Mouse (Mus musculus): ENCODE results near the gene Icos. TPM values are rescaled to one million over a fixed set of nuclear protein-coding genes. Genes with fewer than 3 reads are reported as not detected.

The Icos gene
- not detected for total RNA-seq (2022)

DNA sequence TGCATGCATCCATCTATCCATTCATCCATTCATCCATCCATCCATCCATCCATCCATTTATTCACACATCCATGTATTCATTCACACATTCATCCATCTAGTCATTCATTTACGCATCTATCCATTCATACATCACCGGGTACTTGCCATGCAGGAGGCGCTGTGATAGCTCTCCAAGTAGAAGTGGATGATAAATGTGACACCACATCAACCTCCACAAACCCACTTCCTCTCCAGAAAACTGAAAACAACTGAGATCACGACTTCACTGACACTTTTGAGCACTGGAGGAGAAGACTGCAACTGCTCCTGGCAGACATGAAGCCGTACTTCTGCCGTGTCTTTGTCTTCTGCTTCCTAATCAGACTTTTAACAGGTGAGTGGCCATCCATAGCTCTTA, at the start of gene Icos:
Icos (plus strand) TSS at position 287 of the 400 bp plus-strand sequence.
- DNase-seq (ENCODE audit: low spot score in 2 of 2): no peak

DNA sequence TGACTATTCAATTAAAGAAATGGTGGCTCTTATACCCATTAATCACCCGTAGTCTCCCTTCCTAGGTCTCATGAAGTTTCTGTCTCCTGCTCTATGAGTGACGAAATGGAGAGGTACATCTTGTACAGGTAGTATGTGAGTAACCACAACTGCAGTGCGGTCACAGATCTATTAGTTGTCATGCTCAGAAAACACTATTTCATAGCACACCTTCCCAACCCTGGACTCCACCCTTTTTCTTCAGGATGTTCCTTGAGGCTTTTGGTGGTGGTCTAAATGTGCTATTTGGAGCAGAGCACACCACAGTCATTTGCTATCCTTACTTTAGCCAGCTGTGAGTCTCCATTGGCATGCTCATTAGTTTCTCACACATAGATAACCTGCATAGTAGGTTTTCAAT, 48.7 kb upstream of the Icos start:
- no peak for DNase-seq (ENCODE audit: low spot score in 2 of 2)

DNA sequence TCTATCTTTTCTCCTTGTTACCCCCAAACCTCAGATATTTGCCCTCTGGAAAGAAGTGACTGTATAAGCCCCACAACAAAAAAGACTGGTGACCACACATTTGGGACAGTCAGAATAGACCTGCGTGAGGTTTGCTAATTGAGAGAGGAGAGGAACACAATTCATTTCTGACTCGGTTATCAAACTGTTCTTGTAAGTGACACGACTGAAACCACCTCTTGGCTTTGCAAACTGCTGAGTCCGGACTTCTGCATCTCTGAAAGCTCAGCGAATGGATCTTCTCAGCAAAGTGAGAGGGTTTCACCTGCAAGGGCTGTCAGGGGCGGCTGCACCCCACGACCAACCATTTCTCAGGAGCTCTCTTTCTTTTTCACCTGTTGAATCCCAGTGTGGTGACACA, 47.3 kb upstream of the Icos start:
- DNase-seq (ENCODE audit: low spot score in 2 of 2): no peak

DNA sequence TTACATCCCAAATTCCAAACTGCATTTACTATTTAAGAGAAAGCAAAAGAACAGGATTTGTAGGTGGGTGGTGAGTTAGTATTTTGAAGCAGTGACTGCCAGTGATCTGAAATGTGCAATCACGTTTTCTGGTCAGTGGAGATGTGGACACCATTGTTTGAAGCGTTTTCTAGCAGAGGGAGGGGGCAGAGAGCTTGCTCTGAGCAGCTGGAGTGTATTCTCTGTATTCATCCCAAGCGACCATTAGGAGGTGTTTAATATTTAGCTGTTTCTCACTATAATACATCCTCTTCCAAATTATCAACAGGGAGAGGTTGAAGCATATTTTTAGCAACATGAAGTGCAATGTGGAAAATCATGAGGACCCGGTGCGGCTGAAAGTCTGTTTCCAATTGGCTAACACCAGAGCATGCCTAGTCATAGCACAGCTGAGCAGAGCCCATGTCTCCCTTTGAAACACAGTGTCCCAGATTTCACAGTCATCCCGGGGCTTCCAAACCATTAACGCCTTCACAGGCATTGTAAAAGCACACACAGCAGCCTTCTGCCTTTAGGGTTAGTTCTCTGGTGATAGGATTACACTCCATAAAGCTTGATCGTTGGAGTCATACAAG, 41.7 kb upstream of the Icos start:
- DNase-seq (ENCODE audit: low spot score in 2 of 2): peak in 1 of 2 experiments; percentile 19

DNA sequence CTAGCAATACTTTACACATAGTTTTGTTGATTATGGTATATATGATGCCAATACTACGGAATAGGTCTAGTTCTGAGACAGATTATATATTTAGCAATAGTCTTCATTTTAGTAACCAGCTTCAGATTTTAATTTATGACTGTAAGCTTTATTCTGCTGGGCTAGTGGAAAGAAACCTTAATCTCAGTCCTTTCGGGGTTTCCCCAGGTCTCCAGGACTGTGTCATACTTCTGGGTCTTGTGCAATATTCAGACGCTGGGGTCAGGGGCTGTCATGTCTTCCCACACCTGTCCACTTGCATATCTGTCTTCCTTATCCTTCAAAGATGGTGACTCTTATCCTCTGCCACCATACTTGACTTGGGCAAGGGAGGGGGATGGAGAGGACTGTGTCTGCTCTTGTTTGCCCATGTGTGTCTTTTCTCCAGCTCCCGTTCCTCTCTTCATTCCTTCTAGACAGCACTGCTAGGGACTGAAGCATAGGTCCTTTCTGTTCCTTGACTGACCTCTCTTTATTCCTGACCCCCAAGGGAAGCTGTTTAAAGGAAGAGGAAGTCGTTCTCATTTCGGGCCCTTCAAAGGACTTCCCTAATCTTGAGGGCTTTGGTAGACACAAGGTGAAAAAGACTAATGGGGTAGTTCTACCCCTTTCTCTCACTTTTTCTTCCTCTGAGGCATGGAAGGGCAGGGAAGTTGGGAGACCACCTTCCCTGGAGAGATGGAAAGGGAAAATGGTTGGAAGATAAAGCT, 40.6 kb upstream of the Icos start:
- DNase-seq (ENCODE audit: low spot score in 2 of 2): no peak

DNA sequence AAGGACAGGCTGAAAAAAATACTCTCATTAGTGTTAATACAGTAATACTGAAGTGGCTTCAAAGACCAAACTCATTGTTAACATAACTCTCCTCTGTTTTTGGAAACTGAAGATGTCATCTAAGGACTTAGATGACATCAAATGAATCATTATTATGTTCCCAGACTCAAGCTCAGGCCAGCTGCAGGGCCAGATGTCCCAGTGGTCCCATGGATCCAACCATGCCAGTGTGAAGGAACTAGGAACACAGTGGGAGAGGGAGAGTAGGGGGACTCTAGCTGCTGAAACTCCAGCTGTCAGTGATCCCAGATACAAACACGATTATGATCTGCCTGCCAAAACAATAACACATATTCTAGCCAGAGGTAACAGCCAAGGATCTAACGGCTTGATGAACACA, 39.5 kb upstream of the Icos start:
- no peak for DNase-seq (ENCODE audit: low spot score in 2 of 2)

DNA sequence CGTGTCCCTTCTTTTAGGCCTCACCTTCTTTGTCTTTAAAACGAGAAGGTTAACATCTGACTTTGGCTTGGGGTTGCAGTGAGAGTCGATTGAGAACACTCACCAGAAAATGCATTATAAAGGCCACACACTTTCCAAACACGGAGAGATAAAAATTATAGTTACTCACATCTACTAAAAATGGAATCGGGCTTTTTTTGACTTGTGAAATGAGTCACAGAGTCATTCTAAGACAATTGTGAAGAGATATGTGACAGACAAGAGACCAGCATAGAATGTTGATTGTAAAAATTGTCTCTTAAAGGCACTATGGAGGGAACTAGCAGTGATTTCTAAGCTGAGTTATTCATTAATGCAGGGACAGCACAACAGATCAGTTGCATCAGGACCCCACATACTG, 38.8 kb upstream of the Icos start:
- DNase-seq (ENCODE audit: low spot score in 2 of 2): no peak

DNA sequence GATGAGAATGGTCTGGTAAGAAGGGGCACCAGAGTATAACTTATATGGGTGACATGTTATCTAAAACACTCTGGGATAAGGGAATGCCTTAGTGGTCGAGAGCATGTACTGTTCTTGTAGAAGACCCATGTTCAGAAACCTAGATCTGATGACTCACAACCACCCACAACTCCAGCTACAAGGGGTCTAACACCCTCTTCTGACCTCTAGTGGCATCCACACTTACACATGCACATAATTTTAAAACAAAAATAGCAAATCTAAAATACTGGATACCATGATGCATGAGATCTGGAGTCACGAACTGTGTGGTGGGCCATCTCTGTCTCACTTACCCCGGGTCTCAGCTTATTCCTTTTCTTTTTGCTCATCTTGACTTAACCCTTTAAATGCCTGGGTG, 37.7 kb upstream of the Icos start:
- DNase-seq (ENCODE audit: low spot score in 2 of 2): no peak

DNA sequence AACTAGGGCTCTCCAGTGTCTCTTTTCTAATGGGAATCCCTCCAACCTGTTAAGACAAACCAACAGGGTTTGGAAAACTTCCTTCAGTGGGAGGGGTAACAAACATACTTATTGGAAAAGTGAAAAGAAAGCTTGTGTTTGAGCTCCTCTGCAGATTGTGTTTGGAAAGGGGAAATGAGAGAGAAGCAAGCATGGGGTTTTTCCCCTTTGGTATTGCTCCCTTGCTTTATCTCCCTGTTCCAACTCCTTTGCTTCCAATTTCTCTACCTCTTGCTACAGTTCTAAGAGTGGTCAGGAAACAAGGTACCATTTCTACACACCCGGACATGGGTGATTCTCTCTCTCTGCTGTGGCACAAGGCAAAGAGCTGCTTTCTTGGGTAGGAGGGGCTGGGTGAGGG, 37.1 kb upstream of the Icos start:
- no peak for DNase-seq (ENCODE audit: low spot score in 2 of 2)

DNA sequence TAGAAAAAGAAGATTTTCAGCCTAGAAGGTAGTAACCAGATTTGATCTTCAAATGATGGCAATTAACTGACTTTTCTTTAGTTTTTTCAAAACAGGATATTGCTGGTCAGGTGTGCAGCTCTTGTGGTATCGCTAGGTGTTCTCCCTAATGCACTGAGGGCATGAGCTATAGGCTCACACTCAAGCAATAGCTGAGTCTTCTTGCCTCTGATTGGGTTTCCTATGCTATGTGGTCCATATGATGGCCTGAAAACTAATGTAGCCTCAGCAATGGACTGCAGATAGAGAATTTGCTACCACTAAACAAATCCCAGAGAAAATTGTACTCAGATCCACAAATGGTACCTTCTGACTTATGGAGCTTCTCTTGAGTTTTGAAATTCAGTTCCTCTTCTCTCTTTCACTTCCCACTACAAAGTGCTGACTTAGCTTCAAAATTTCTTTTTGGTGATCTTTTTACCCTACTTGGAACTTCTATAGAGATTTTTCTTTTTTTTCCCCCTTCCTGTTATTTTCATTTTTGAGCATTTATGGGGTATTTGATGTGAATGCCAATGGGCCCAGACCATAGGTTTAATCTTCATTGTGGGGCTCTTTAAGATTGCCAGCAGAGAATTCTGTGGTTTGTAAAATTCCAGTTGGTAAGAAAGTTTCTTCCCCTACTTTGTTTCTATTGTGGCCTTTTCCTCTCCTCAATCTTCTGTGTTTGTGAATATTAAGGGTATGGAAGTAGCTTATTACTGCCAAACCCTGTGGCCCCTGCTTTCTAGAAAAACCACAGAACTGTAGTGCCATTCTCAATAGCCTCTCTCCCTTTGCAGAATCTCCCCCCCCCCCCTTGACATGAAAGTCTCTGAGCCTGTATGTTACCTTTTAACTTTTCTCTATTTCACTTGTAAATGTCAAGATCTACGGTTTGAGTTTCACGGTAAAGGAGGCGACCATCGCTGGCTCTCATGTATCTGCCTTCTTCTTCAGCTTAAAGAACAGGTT, 36.4 kb upstream of the Icos start:
- DNase-seq (ENCODE audit: low spot score in 2 of 2): no peak

DNA sequence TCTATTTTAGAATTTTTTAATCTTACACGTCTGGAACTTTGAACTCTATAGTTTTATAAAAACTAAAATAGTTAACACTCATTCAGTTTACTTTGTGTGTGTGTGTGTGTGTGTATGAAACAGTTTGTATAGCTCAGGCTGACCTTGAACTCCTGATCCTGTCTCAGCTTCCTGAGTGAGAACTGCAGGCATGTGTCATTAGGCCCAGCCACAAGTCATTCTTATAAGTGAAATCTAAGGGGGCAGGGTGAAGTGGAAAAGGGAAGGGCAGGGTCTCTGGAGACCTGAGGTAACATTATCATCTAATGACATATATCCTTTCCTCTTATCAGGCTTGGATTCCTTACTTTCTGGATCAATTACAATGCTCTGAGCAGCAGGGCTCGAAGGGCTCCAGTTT, 34.8 kb upstream of the Icos start:
- no peak for DNase-seq (ENCODE audit: low spot score in 2 of 2)

DNA sequence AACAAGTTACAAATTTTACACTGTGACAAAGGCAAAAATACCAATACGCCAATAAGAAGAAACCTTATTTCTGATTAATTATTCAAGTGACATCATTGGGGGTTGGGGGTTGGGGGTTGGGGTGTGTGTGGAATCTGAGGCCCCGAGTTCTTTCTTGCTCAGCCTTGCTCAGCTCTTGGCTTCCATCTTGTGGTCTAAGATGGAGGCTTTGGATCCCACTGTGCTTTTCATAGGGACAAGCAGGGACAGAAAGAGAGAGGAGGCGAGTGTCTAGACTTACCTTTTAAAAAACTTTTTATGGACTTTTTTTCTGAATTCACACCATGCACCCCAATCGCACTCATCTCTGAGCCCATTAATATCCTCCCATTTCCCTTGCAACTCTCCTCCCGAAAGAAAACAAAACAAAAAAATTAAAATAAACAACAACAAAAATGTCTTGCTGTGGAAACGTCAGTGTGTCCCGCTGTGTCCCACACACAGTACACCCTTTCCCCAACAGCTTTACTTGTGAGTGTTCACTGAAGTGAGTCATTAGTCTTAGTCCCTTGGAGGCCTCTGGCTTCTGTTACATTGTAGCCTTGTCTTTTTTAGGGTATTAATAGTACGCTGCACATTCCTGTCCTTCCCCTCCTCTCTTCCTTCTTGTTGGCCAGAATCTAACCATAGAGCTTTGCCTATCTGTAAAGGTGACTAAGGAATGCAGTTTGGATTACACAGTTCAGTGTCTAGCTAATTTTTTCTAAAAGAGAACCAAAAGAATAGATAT, 31.9 kb upstream of the Icos start:
- no peak for DNase-seq (ENCODE audit: low spot score in 2 of 2)

DNA sequence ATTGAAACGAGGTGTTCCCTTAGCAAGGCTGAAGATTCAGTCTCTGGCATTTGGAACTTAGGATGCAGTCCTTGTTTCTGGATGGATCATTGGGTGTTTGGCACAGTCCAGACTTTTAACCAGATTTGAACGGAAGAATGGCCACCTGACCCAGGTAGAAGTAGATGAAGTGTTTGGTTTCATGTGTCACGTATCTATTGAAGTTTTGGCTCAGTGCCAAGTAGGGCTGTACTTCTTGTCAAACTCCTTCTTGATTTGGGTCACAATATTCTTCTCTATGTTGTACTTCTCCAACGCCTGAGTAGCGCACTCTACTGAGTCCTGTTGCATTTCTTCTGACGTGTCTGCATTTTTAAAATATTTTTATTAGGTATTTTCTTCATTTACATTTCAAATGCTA, 29.6 kb upstream of the Icos start:
- DNase-seq (ENCODE audit: low spot score in 2 of 2): no peak

DNA sequence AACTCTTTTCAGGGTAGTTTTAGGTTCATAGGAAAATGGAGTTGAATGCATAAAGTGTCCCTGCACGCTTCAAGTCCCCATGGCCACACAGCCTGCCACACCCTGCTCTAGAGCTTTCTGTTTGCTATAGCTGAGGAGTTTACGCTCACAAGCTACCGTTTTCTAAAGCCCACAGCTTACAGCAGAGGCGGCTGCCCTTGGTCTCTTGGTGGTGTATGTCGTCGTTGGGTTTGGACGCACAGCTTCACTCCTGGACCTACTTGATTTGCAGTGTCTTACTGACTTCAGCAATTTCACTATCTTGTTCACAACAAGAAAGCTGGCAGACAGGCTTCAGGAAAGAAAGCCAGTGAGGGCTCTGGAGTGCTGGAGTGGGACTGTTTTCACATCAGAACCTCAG, 24.8 kb upstream of the Icos start:
- DNase-seq (ENCODE audit: low spot score in 2 of 2): no peak

DNA sequence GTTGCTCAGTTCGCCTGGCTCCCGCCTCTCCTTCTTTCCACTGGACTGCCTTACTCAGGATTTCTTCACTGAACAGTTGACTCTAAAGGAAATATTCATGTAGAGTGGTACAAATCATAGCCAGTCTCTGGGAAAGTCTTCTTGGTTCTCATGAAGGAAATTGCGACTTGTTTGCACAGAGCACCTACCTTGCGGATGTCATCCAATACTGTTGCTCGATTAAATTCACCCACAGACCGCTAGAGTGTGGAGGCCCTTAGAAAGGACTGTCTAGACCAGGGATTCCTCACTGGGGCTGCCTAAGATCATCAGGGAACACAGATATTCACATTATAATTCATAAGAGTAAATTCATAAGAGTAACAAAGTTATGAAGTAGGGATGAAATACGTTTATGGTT, 24.0 kb upstream of the Icos start:
- DNase-seq (ENCODE audit: low spot score in 2 of 2): no peak

DNA sequence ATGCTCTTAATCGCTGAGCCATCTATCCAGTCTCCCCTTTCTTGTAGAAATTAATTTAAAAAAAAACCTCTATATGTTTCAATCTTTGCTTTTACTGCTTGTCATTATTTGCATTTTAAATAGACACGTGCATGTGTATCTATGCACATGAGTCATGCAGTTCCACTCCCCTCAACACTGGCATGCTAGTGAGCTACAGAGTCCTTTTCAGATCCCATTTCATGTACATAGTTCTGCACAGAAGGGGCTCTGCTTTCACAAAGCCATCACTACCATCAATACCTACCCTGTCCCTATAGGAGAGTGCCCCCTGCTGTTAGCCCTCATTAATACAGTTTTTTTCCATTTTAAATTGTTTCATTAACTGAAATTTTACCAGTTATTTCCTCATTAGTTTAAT, 23.0 kb upstream of the Icos start:
- no peak for DNase-seq (ENCODE audit: low spot score in 2 of 2)

DNA sequence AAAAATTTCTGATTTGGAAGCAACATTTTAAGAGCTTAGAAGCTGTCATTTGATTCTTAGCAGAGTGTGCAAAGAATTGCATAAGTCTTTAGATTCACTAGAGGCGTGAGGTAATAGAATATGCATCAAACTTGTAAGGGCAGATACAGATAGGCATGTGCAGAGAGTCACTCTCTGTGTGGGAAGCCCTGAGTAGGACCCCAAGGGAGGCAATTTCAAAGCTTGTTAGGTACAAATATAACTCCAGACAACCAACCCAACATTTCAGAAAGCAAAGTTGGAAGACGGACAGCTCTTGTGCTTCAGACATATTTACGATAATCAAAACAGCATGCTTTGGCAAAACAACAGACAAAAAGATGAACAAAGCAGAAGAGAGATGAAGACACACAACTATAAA, 22.5 kb upstream of the Icos start:
- no peak for DNase-seq (ENCODE audit: low spot score in 2 of 2)

DNA sequence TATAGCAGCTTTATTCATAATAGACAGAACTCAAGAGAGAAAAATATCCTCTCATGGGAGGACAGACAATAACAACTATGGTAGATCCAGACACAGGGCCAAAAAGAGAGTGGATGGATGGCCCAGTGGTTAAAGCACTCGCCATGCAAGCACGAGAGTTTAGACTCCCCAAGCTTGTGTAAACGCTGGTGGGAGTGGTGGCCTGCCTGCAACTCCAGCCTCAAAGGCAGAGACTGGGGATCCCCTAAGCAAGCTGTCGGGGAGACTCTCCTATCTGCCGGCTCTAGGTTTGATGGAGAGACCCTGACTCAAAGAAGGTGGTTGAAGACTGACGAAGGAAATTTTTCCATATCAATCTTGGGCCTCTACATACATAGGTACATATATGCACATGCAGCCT, 21.5 kb upstream of the Icos start:
- DNase-seq (ENCODE audit: low spot score in 2 of 2): no peak

DNA sequence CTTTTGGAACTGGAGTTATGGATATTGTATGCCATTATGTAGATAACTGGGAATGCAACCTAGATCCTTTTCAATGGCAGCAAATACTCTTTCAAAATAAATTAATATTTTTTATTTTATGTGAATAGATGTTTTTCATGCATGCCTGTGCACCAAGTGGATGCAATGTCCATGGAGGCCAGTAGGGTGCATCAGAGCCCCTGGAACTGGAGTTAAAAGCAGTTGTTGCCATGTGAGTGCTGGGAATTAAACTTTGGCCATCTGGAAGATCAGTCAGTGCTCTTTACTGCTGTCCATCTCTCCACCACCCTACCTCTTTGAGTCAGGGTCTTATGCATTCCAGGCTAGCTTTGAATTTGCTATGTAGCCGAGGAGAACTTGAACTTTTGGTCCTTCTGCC, 19.4 kb upstream of the Icos start:
- no peak for DNase-seq (ENCODE audit: low spot score in 2 of 2)

DNA sequence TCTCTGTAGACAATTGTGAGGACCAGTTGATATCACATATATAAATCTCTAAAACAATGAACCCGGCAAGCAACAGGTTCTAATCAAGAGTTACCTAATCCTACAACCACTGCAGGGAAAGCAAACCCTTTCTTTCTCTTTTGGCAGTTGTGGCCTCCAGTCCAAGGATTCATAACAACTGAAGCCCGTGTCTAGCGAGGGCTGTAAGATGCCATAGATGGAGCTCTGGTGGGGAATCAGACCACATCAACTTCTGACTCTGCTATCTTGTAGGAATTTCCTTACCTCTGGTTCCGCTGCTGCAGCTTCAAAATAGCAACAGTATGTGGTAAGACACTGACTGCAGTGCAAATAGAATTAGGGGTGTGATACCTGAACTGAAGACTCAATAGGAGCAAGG, 18.5 kb upstream of the Icos start:
- DNase-seq (ENCODE audit: low spot score in 2 of 2): no peak

DNA sequence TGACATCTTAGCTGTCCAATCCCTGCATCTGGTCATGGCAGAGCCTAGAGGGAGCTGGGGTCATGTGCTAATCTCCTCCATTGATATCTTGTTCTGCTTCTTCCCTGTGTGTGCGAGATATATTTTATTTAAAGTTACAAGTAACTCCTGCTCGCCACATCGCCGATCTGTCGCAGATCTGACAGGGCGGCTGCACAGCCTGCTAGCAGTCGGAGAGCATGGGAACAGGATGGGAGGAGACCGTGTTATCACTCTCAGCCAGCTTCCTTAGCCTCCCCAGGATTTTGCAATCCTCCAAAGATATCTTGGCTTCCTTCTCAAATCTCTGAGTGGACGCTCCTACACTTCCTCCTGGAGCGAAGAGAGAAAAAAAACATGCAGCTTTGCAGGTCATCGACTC, 17.3 kb upstream of the Icos start:
- DNase-seq (ENCODE audit: low spot score in 2 of 2): no peak

DNA sequence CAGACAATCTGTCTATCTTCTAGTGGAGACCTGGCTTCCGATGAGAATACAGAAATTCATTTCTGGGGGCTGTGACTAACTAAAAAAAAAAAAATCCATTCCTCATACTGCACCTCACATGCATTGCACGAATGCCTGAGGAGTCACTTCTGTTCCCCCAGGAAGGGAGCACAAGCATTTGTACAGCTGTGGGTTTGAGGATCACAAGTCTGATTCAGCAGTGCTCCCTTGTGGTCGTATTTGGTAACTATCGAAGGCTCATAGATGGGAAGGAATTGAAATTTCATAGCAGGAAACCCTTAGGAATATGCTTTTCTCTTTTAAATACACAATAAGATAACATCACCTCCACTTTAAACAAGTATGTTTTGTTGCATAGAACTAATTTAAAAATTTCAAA, 16.6 kb upstream of the Icos start:
- peak in 1 of 2 experiments; percentile 32 for DNase-seq (ENCODE audit: low spot score in 2 of 2)
